Mouse (Mus musculus) natural killer cell, adult 2 months (primary cell): ENCODE measurements around the gene Frmd4a.

ENCODE experiments used
- DNase-seq, 2 experiments: peaks; one replicate each; pipeline ENCODE4 v3.0.0; 2022; ENCODE audit warnings: low spot score in 2 of 2

Frmd4a gene

GRCm38 (mm10) chr2:4137493-4137892 lies 120.0 kb downstream of the Frmd4a start:
- DNase-seq = no peak

GRCm38 (mm10) chr2:4142221-4142950 lies 124.9 kb downstream of the Frmd4a start:
- DNase-seq = no peak

- no peak for DNase-seq
Measured at GRCm38 (mm10) chr2:4144424-4144823, 126.9 kb downstream of the Frmd4a start.

- DNase-seq = no peak
Measured at GRCm38 (mm10) chr2:4152521-4153040, 135.1 kb downstream of the Frmd4a start.

GRCm38 (mm10) chr2:4153131-4153631 lies 135.7 kb downstream of the Frmd4a start:
- DNase-seq = no peak

- DNase-seq = no peak
Measured at GRCm38 (mm10) chr2:4154036-4154653, 136.6 kb downstream of the Frmd4a start.

GRCm38 (mm10) chr2:4154654-4155047 lies 137.1 kb downstream of the Frmd4a start:
- no peak for DNase-seq

GRCm38 (mm10) chr2:4155406-4155805 lies 137.9 kb downstream of the Frmd4a start:
- no peak for DNase-seq

- no peak for DNase-seq
Measured at GRCm38 (mm10) chr2:4156511-4156910, 139.0 kb downstream of the Frmd4a start.

GRCm38 (mm10) chr2:4157396-4157795 lies 139.9 kb downstream of the Frmd4a start:
- no peak for DNase-seq

GRCm38 (mm10) chr2:4159574-4160203 lies 142.2 kb downstream of the Frmd4a start:
- DNase-seq = no peak

GRCm38 (mm10) chr2:4166191-4166590 lies 148.7 kb downstream of the Frmd4a start:
- no peak for DNase-seq

GRCm38 (mm10) chr2:4167131-4167530 lies 149.6 kb downstream of the Frmd4a start:
- no peak for DNase-seq

- no peak for DNase-seq
Measured at GRCm38 (mm10) chr2:4169726-4170125, 152.2 kb downstream of the Frmd4a start.

- no peak for DNase-seq
Measured at GRCm38 (mm10) chr2:4170189-4170588, 152.7 kb downstream of the Frmd4a start.

GRCm38 (mm10) chr2:4184991-4185390 lies 167.5 kb downstream of the Frmd4a start:
- DNase-seq = no peak

GRCm38 (mm10) chr2:4187521-4187920 lies 170.0 kb downstream of the Frmd4a start:
- no peak for DNase-seq

GRCm38 (mm10) chr2:4188303-4188702 lies 170.8 kb downstream of the Frmd4a start:
- no peak for DNase-seq

- DNase-seq = no peak
Measured at GRCm38 (mm10) chr2:4190345-4190744, 172.8 kb downstream of the Frmd4a start.

- no peak for DNase-seq
Measured at GRCm38 (mm10) chr2:4190995-4191394, 173.5 kb downstream of the Frmd4a start.

GRCm38 (mm10) chr2:4193206-4193605 lies 175.7 kb downstream of the Frmd4a start:
- no peak for DNase-seq

GRCm38 (mm10) chr2:4194324-4195014 lies 177.0 kb downstream of the Frmd4a start:
- no peak for DNase-seq
